Comparison of ENCODE assay signal across 20 mouse cellular contexts in genomic region chr12:100609766-100610165, GRCm38 (mm10).
A peak's percentile ranks its signal among the peaks of the same experiment; 100 is the strongest.
DNase-seq lines count a peak whose midpoint lies in the region; ATAC-seq and TF ChIP-seq lines count a peak whose summit lies in the region.
"Had no signal": no experiment of that assay in that cellular context is flagged by ENCODE, and none has a peak within 500 bp of the region (broad histone marks: within the 10 kb centered on the region; RNA-seq: fewer than 3 reads in every experiment).

No protein-coding gene starts in this region.

- H3K9me3 ChIP-seq in MEL (replicated peaks; ENCODE audit: insufficient read depth, low read length): no peaks in the 10 kb centered on the region
- H3K9me3 ChIP-seq: embryonic facial prominence, embryonic 12.5 days; embryonic facial prominence, embryonic 15.5 days; forebrain, embryonic 15.5 days; hindbrain, embryonic 12.5 days; hindbrain, embryonic 15.5 days had no signal

- no peaks in the 10 kb centered on the region for H3K27me3 ChIP-seq in MEL (ENCODE audit: control insufficient read depth in 1 of 2, insufficient read depth in 2 of 2, low read length in 2 of 2)
- H3K27me3 ChIP-seq: embryonic facial prominence, embryonic 12.5 days; embryonic facial prominence, embryonic 15.5 days; forebrain, embryonic 15.5 days; hindbrain, embryonic 12.5 days; hindbrain, embryonic 15.5 days; Patski had no signal

- TF ChIP-seq EP300 in MEL (IDR thresholded peaks at IDR 0.05; ENCODE audit: low read depth in 1 of 2, low read length in 2 of 2): no peak

- H3K4me1 ChIP-seq in MEL (ENCODE audit: control insufficient read depth in 1 of 2, insufficient read depth in 2 of 2, low read length in 2 of 2): peaks cover 2 to 8% of the 10 kb centered on the region in 2 experiments
- H3K4me1 ChIP-seq: embryonic facial prominence, embryonic 12.5 days; embryonic facial prominence, embryonic 15.5 days; forebrain, embryonic 15.5 days; hindbrain, embryonic 12.5 days; hindbrain, embryonic 15.5 days had no signal

- TF ChIP-seq RAD21 in MEL (IDR thresholded peaks at IDR 0.05; ENCODE audit: low read depth, low read length): no peak

- no peak for TF ChIP-seq CTCF in MEL (IDR thresholded peaks at IDR 0.05 in 2 of 3, conservative IDR thresholded peaks at IDR 0.05 in 1 of 3; ENCODE audit: control insufficient read depth in 1 of 3, insufficient read depth in 1 of 3, low read depth in 2 of 3, low read length in 3 of 3, poor library complexity in 1 of 3, severe bottlenecking in 1 of 3)

- no peaks in the 10 kb centered on the region for H3K79me2 ChIP-seq in MEL (ENCODE audit: control insufficient read depth, insufficient read depth, low read length, poor library complexity)

- ATAC-seq in granulocyte monocyte progenitor cell, adult 5-6 weeks (replicated peaks; ENCODE audit: poor library complexity, severe bottlenecking): peak; percentile 73
- ATAC-seq in monocyte, adult 5-6 weeks (replicated peaks; ENCODE audit: insufficient number of reproducible peaks, low FRiP score, low TSS enrichment, poor library complexity, severe bottlenecking): peak; percentile 78; the same call in 1 of the 2 replicates
- ATAC-seq: forebrain, embryonic 15.5 days; intestine, postnatal 0 days; Patski had no signal

- peak; percentile 43 for DNase-seq in MEL (ENCODE audit: low read depth, low spot score)
- no peak for DNase-seq in adipocyte (ENCODE audit: low spot score)
- no peak for DNase-seq in cerebellum, adult 8-10 months
- DNase-seq in spleen, postnatal 4 days (ENCODE audit: low spot score in 2 of 2): no peak
- DNase-seq: adrenal gland, adult 2 months; adrenal gland, postnatal 14 days; cerebellum, adult 9-10 months; cerebellum, postnatal 14 days; gastrocnemius, postnatal 10 days; gastrocnemius, postnatal 36 days; heart, adult 11 months had no signal

- no peak overlapping the region for H3K27ac ChIP-seq in MEL (ENCODE audit: control insufficient read depth, low read depth, low read length)
- H3K27ac ChIP-seq: embryonic facial prominence, embryonic 12.5 days; embryonic facial prominence, embryonic 15.5 days; forebrain, embryonic 15.5 days; hindbrain, embryonic 12.5 days; hindbrain, embryonic 15.5 days had no signal

- TF ChIP-seq POLR2A in MEL (IDR thresholded peaks at IDR 0.05; ENCODE audit: control insufficient read depth in 1 of 2, insufficient read depth in 1 of 2, low read depth in 1 of 2, low read length in 2 of 2, poor library complexity in 1 of 2): no peak

- peaks cover 0 to 6% of the 10 kb centered on the region in 2 experiments; a peak in 2 of 4 replicates for H3K36me3 ChIP-seq in MEL (ENCODE audit: control insufficient read depth in 1 of 2, insufficient read depth in 2 of 2, low read length in 2 of 2)
- H3K36me3 ChIP-seq: embryonic facial prominence, embryonic 12.5 days; embryonic facial prominence, embryonic 15.5 days; forebrain, embryonic 15.5 days; hindbrain, embryonic 12.5 days; hindbrain, embryonic 15.5 days had no signal

- H3K4me3 ChIP-seq in MEL (ENCODE audit: control insufficient read depth in 1 of 2, insufficient read depth in 1 of 2, low read depth in 2 of 2, low read length in 2 of 2): no peak overlapping the region
- H3K4me3 ChIP-seq: embryonic facial prominence, embryonic 12.5 days; embryonic facial prominence, embryonic 15.5 days; forebrain, embryonic 15.5 days; hindbrain, embryonic 12.5 days; hindbrain, embryonic 15.5 days had no signal

- H3K9ac ChIP-seq in MEL (ENCODE audit: control insufficient read depth, low read depth, low read length, poor library complexity, severe bottlenecking): no peak overlapping the region
- H3K9ac ChIP-seq: embryonic facial prominence, embryonic 12.5 days; embryonic facial prominence, embryonic 15.5 days; forebrain, embryonic 15.5 days; hindbrain, embryonic 12.5 days; hindbrain, embryonic 15.5 days had no signal

TF ChIP-seq in MEL, 35 proteins besides CTCF, POLR2A, EP300 and RAD21:
- TF ChIP-seq E2F4 (IDR thresholded peaks at IDR 0.05; ENCODE audit: borderline replicate concordance, low read depth, low read length): no peak
- TF ChIP-seq ZNF384 (IDR thresholded peaks at IDR 0.05; ENCODE audit: low read depth, low read length): no peak
- no peak for TF ChIP-seq SIN3A (IDR thresholded peaks at IDR 0.05; ENCODE audit: low read length)
- no peak for TF ChIP-seq MAX (IDR thresholded peaks at IDR 0.05; ENCODE audit: low read length)
- no peak for TF ChIP-seq TAL1 (IDR thresholded peaks at IDR 0.05; ENCODE audit: low read length)
- no peak for TF ChIP-seq TCF12 (IDR thresholded peaks at IDR 0.05; ENCODE audit: low read depth, low read length)
- TF ChIP-seq ZC3H11A (IDR thresholded peaks at IDR 0.05; ENCODE audit: low read depth, low read length): no peak
- TF ChIP-seq MEF2A (IDR thresholded peaks at IDR 0.05; ENCODE audit: extremely low read depth, insufficient replicate concordance, low read depth, low read length, poor library complexity, severe bottlenecking): no peak
- TF ChIP-seq POLR2AphosphoS2 (IDR thresholded peaks at IDR 0.05; ENCODE audit: low read length): no peak
- no peak for TF ChIP-seq GATA1 (IDR thresholded peaks at IDR 0.05; ENCODE audit: low read depth, low read length)
- TF ChIP-seq BHLHE40 (IDR thresholded peaks at IDR 0.05; ENCODE audit: borderline replicate concordance, low read depth, low read length): no peak
- no peak for TF ChIP-seq GABPA (IDR thresholded peaks at IDR 0.05; ENCODE audit: low read depth, low read length)
- no peak for TF ChIP-seq ZKSCAN1 (IDR thresholded peaks at IDR 0.05; ENCODE audit: low read depth, low read length)
